Mouse (Mus musculus) cerebellum, adult 2 months (tissue): ENCODE results near the gene Pde9a. TPM values are rescaled to one million over a fixed set of nuclear protein-coding genes. Genes with fewer than 3 reads are reported as not detected.

ENCODE experiments used
- DNase-seq, 2 experiments: peaks; one replicate each; pipeline ENCODE4 v3.0.0; 2021
- H3K27ac ChIP-seq: fragments of 200-500 bp; 2 replicates; pipeline ENCODE4 v1.5.1; 2012; ENCODE audit warnings: low read length, control low read depth, inconsistent platforms; ENCODE audit not compliant: insufficient read depth
- H3K27me3 ChIP-seq: fragments of 200-500 bp; 2 replicates; pipeline ENCODE4 v1.6.1; 2012; ENCODE audit warnings: inconsistent platforms, mild to moderate bottlenecking, low read length, moderate library complexity; ENCODE audit not compliant: control insufficient read depth, insufficient read depth
- H3K4me1 ChIP-seq: fragments of 200-500 bp; 2 replicates; pipeline ENCODE4 v1.6.1; 2011; ENCODE audit warnings: low read length; ENCODE audit not compliant: control insufficient read depth, insufficient read depth
- H3K4me3 ChIP-seq: fragments of 200-500 bp; replicated peaks from 2 replicates; pipeline ENCODE3; 2011; ENCODE audit warnings: mild to moderate bottlenecking, low read depth, low read length, control low read depth; ENCODE audit not compliant: insufficient read depth
- CTCF ChIP-seq: fragments of 200-500 bp; IDR thresholded peaks from 2 replicates; pipeline ENCODE4 v1.5.1; 2011; ENCODE audit warnings: low read depth, mild to moderate bottlenecking, control low read depth, low read length, moderate library complexity, borderline replicate concordance; ENCODE audit not compliant: insufficient read depth
- POLR2A ChIP-seq: fragments of 200-500 bp; IDR thresholded peaks from 2 replicates; pipeline ENCODE4 v1.6.1; 2011; ENCODE audit warnings: low read length, control low read depth, borderline replicate concordance; ENCODE audit not compliant: insufficient read depth
- WGBS: fragments of 180-500 bp; shearing (Covaris S2); methylation state at CpG from one replicate; pipeline ENCODE4 v1.1.7; 2018; 5-methylcytosine and 5-hydroxymethylcytosine counted together
- polyA plus RNA-seq: library from polyadenylated mRNA; depleted of rRNA; stranded (reverse); fragments of >200 nt; gene quantifications from 2 replicates; pipeline ENCODE4 v1.2.3, GENCODE M21; 2012

Gene Pde9a
- polyA plus RNA-seq, 1 experiment, result 83.1 TPM

DNA sequence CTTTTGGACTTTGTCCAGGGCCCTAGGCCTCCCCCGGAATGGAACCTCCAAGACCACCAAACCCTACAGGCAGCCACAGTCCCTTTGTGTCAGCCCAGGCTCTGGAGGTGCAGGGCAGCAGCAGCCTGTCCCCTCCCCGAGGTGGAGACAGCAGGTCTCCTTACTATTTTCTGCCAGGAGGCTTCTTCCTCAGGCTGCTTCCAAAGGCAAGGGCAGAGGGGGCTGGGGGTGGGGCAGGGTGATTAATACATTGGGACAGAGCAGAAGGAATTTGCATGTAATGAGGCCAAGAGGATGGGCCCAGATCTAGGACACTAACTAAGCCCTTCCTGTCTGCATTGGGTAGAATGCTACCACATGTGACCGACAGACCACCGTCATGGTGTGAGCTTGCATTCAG lies 74.4 kb downstream of the Pde9a start:
- 47% methylated on average over 4 of the region's 4 CpGs for WGBS
- H3K4me1 ChIP-seq, result peaks cover 26% of the 10 kb centered on the region

DNA sequence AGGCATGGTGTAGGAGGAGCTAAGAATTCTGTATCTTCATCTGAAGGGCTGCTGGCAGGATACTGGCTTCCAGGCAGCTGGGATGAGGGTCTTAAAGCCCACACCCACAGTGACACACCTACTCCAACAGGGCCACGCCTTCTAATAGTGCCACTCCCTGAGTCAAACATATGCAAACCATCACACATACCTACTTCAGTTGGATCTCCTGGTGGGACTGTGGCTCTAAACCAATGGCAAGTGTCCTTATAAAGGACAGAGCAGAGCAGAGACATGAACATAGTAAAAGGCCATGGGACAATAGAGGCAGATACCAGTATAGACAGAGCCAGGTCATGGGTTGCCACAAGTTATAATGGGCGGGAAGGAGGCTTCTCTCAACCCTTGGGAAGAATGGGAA lies 76.5 kb downstream of the Pde9a start:
- Histone ChIP-seq H3K4me1 (peaks cover 13% of the 10 kb centered on the region), H3K27ac (no peak overlapping the region), H3K27me3 (no peaks in the 10 kb centered on the region), H3K4me3 (no peak overlapping the region)
- no peak for TF ChIP-seq CTCF
- no peak for TF ChIP-seq POLR2A
- 89% methylated on average over 2 of the region's 2 CpGs for WGBS
- no peak for DNase-seq

More for the DNA sequence above, 74.4 kb downstream of the Pde9a start:
- H3K27me3 ChIP-seq, result no peaks in the 10 kb centered on the region
- TF ChIP-seq POLR2A, result no peak
- no peak for TF ChIP-seq CTCF
- no peak overlapping the region for H3K27ac ChIP-seq
- H3K4me3 ChIP-seq, result no peak overlapping the region
- DNase-seq, result no peak

DNA sequence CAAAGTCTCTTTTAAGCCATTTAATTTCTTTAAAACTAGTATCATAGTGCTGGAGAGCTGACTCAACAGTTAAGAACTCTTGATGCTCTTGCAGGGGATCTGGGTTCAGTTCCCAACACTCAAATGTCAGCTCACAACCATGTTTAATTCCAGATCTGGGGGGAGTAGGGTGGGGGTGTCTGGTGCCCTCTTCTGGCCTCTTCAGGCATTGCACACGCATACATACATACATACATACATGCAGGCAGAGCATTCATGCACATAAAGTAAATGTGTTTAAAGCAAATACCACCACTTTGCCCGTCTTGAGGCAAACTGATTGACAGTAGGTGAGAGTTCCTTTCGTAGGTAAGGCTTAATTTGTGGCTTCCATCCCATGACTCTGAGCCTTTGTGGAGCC lies 80.8 kb downstream of the Pde9a start:
- no peak for DNase-seq
- no peak overlapping the region for H3K27ac ChIP-seq
- no peak overlapping the region for H3K4me3 ChIP-seq
- H3K4me1 ChIP-seq, result no peaks in the 10 kb centered on the region
- H3K27me3 ChIP-seq, result no peaks in the 10 kb centered on the region
- peak; percentile 40; the same call in 1 of the 2 replicates for TF ChIP-seq CTCF
- no peak for TF ChIP-seq POLR2A
- 95% methylated on average over 3 of the region's 3 CpGs for WGBS

DNA sequence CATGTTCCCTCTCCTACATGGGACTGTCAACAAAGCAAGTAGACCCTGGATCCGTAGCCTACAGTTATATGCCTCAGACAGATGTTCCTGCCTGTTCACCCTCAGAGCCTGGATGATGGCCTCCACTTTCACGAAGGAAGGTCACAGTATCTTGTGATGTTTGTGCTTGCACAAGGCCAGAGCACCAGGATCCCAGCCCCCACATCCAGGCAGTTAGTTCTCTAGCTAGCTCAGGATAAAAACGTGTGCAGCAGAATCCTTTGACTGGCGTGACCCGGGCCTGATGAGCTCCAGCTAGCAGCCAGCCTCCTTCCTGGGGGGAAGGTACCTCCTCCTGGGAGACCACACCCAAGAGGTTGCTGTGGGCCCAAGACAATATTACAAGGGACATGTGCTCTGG lies 82.5 kb downstream of the Pde9a start:
- H3K4me3 ChIP-seq, result no peak overlapping the region
- no peak for DNase-seq
- H3K27ac ChIP-seq, result no peak overlapping the region
- no peaks in the 10 kb centered on the region for H3K27me3 ChIP-seq
- no peaks in the 10 kb centered on the region for H3K4me1 ChIP-seq
- TF ChIP-seq CTCF (no peak), POLR2A (no peak)
- WGBS, result 71% methylated on average over 5 of the region's 5 CpGs

DNA sequence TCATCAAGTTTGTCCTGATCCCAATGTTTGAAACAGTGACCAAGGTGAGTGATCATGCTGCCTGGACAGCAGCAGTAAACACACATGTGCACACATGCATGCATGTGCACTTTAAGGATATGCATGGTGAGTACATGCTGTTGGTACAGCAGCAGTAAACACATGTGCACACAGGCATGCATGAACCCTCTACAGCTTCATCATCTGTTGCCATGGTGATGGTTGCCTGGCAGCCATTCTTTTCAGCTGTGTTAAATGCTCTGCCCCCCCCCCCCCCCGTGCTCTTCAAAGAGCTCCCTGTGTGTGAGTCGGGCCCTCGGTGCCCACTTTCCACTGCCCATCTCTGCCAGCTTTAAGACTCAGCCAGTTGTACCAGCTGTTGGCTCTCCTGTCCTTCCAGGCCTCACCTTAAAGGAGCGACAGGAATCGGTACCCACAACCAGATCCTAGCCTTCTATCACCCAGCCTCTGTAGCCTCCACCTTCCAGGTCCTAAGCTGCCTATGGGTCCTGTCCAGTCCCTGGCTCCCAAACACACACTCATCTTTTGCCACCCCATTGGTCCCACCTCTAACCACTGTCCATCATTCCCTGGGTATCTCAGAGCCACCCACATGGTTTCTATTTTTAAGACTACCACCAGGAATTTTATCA lies 84.9 kb downstream of the Pde9a start:
- Histone ChIP-seq H3K4me1 (no peaks in the 10 kb centered on the region), H3K27me3 (no peaks in the 10 kb centered on the region), H3K27ac (no peak overlapping the region), H3K4me3 (no peak overlapping the region)
- no peak for DNase-seq
- no peak for TF ChIP-seq CTCF
- TF ChIP-seq POLR2A, result no peak
- WGBS, result 31% methylated on average over 5 of the region's 5 CpGs

DNA sequence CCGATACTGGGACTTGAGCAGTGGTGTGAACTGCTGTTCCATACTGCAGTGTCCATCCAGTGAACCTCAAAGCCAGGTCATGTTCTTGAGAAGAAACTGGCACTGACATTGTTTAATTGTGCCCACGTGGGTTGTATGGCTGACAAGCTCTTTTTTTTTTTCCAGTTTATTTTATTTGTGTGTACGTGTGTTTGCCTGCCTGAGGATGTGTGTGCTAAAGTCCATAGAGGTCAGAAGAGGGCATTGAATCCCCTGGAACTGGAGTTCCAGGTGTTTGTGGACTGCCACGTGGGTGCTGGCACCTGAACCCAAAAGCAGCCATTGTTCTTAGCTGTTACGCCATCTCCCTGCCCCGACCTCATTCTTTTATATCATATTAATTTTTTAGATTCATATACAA lies 88.4 kb downstream of the Pde9a start:
- H3K27ac ChIP-seq, result no peak overlapping the region
- no peaks in the 10 kb centered on the region for H3K27me3 ChIP-seq
- TF ChIP-seq POLR2A (no peak), CTCF (no peak)
- no peaks in the 10 kb centered on the region for H3K4me1 ChIP-seq
- H3K4me3 ChIP-seq, result no peak overlapping the region
- DNase-seq, result no peak
- 82% methylated on average over 6 of the region's 6 CpGs for WGBS

DNA sequence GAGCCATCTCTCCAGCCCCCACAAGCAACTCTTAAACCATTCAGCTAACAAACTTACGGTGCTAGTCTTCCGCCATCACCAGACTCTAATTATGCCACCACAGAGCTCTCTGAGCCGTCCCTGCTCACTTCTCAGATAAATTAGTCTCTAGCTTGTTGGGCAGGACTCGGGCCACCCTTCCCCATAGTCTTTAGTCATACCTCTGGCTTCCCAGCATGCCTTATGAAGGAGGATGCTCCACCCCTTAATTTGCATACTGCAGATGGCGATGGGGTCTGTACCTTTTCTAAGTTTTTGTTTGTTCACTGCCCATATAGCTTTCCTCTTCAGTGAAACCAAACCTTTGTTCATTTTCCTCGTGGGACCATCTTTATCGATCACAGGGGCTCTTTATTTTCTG lies 92.6 kb downstream of the Pde9a start:
- 71% methylated on average over 7 of the region's 7 CpGs for WGBS
- H3K27me3 ChIP-seq, result no peaks in the 10 kb centered on the region
- DNase-seq, result no peak
- no peak overlapping the region for H3K4me3 ChIP-seq
- no peaks in the 10 kb centered on the region for H3K4me1 ChIP-seq
- no peak overlapping the region for H3K27ac ChIP-seq
- TF ChIP-seq CTCF (no peak), POLR2A (no peak)

DNA sequence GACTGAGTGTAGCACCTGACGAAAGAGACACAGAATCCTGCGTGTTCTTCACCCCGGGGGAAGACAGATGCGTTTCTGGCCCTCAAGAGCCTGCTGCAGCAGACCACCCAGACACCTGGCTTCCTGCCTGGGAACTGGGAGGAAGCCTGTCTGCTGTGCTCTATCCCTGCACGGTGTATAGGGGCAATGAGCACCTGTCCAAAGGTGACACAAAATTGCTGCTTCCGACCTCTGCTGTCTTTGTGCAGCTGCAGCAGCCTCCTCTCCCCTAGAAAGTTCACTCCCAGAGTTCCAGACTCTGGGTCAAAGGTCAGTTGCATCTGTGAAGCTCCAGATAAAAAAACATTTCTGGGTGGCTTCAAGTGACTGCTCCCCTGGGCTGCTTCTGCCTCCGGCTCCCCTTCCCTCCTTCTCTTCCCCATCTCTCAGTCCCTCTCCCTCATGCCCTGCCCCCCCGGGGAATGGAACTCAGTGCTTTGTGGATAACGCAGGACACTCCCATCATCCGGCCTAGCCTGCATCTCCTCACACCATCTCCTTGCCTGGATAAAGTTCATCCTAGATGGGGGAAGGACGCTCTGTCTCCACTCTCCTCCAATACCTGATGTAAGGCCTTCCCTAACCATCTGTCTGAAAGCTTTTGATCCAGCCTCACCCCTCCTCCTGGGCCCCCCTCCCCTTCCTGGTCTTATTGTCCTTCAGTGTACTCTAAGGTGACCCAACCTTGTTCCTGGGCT lies 93.3 kb downstream of the Pde9a start:
- no peak for DNase-seq
- TF ChIP-seq CTCF (no peak), POLR2A (no peak)
- no peaks in the 10 kb centered on the region for H3K4me1 ChIP-seq
- H3K27me3 ChIP-seq, result no peaks in the 10 kb centered on the region
- WGBS, result 44% methylated on average over 11 of the region's 11 CpGs
- H3K4me3 ChIP-seq, result no peak overlapping the region
- no peak overlapping the region for H3K27ac ChIP-seq
